Mouse (Mus musculus): Measurements from ENCODE around the gene Cntfr.

DNA sequence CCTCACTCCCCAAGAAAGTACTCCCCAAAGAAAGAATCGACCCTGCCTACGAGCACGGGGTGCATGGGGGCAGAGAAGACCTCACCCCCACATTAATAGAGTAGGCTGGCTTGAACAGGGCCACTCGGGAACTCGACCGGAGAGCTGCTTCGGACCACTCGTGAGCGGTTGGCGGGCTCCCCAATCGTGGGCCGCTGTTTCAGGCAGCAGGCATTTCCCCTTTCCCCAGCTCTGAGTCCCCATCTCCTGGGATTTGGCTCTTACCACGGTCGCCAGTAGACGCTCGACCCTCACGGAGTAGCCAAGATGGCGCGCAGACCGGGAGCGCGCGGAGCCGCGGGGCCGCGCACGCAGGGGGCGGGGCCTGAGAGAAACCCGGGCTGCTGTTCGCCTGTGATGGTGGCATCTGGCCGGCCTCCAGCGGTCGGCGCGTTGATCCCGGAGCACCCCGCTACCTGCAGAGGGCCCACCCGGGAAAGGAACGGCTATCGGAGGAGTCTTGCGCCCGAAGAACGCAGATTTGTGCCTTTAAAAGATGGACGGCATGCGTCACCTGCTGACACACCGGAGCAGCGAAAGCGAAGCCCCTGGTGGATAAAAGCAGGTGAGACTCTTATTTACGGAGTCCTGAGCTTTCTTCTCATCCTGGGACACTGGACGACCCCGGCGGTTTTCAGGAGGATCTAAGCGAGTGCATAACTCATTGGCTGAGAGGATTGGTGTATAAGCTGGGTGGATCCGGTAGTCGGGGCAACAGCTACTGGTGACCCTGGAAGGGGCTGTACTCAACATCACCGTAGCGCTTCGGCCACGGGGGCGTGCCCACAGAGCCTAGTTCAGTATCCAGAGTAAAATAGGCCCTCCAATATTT is 16.5 kb upstream of the Cntfr start, which contains the start of gene Rpp25l:
- TF ChIP-seq POLR2A (IDR thresholded peaks at IDR 0.05; ENCODE audit: insufficient read depth, low read depth, low read length) (peak; percentile 91), CTCF (IDR thresholded peaks at IDR 0.05; ENCODE audit: insufficient read depth, low read depth, low read length) (peak; percentile 19; the same call in 1 of the 2 replicates)
